Mouse (Mus musculus) olfactory bulb, adult 2 months (tissue): ENCODE results near the gene Gna15.

ENCODE experiments used
- CTCF ChIP-seq: fragments of 200-500 bp; IDR thresholded peaks from 2 replicates; pipeline ENCODE4 v1.5.1; 2012; ENCODE audit warnings: low read depth, mild to moderate bottlenecking, low read length, moderate library complexity; ENCODE audit not compliant: insufficient read depth
- POLR2A ChIP-seq: fragments of 200-500 bp; IDR thresholded peaks from 2 replicates; pipeline ENCODE4 v1.6.1; 2012; ENCODE audit warnings: mild to moderate bottlenecking, low read depth, low read length, moderate library complexity; ENCODE audit not compliant: insufficient read depth

- TF ChIP-seq CTCF = no peak
- no peak for TF ChIP-seq POLR2A
These were observed 53.6 kb downstream of the Gna15 start for GRCm38 (mm10) chr10:81470454-81470853.
